Mouse (Mus musculus) v-Abl transformed pro-B cells (cell line): Measurements from ENCODE around the gene Ddx23.

Experiments
- in situ Hi-C, 2 experiments: fragments of 400-800 bp; cut with MboI; formaldehyde crosslinking; loops; one replicate each; pipeline ENCODE4 v1.15.1; 2025; ENCODE audit not compliant: unreplicated experiment in 2 of 2

Ddx23 gene

DNA sequence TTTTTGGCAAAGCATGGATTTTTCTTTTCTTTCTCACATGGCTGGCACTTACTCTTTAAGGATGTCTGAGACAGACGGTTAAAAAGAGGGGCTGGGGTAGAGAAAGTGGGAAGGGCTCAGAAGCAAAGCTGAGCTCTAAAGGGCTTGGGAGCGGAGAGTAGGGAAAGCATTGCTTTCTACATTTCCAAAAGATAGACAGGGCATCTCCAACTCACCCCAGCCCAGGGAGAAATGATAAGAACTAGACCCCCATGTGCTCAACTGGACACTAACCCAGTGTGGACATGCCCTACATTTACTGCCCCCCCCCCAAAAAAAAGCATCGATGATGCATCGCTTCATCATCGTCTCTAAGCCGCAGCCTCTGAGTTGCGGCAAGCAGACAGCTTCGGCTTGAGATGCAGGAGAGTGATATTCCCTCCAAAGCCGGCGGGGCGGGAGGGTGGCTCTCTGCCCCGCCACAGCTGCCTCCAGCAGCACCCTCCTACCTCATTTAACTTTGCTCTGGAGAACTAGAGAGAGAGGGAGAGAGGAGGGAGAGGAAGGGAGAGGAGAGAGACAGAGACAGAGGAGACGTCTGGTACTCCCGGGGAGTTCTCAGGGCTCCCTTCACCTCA is 13.0 kb upstream of the Ddx23 start:
- in situ Hi-C loops, result no loop called here

GRCm38 (mm10) chr15:98674994-98675545 is 12.4 kb upstream of the Ddx23 start:
- in situ Hi-C loops, result no loop called here

- in situ Hi-C loops, result no loop called here
Measured at GRCm38 (mm10) chr15:98674284-98674993, 11.7 kb upstream of the Ddx23 start.

DNA sequence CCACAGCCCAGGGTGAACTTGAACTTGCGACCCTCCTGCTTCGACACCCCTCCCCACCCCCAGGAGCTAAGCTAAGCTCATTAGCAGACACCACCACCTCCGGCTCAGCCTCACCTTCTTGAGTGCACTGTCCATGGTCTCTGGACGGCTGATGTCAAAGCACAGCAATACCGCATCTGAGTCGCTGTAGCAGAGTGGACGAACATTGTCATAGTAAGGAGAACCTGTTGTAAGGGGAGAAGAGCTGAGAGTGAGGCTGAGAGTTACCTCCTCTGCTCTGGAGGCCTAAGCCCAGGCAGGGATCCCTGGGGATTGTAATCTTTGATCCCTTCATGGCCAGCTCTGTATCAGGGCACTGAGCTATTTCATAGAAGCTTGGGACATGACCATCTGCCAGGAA is 11.0 kb upstream of the Ddx23 start:
- in situ Hi-C loops, result no loop called here

- in situ Hi-C loops, result no loop called here
Measured at GRCm38 (mm10) chr15:98672592-98672991, 9.9 kb upstream of the Ddx23 start.

GRCm38 (mm10) chr15:98664042-98664907 is 1.6 kb upstream of the Ddx23 start:
- in situ Hi-C loops, result loop anchor here in 1 of 2 experiments (5.0 kb wide), 1 partner anchor 138 kb away; no protein-coding TSS in a partner anchor

- in situ Hi-C loops, result loop anchor here in 1 of 2 experiments (5.0 kb wide), 1 partner anchor 140 kb away; no protein-coding TSS in a partner anchor
Measured at GRCm38 (mm10) chr15:98662198-98662566, 512 bp downstream of the Ddx23 start.

- in situ Hi-C loops, result no loop called here
Measured at GRCm38 (mm10) chr15:98656982-98657751, 5.5 kb downstream of the Ddx23 start.

GRCm38 (mm10) chr15:98652174-98652573 is 10.5 kb downstream of the Ddx23 start:
- in situ Hi-C loops, result no loop called here

DNA sequence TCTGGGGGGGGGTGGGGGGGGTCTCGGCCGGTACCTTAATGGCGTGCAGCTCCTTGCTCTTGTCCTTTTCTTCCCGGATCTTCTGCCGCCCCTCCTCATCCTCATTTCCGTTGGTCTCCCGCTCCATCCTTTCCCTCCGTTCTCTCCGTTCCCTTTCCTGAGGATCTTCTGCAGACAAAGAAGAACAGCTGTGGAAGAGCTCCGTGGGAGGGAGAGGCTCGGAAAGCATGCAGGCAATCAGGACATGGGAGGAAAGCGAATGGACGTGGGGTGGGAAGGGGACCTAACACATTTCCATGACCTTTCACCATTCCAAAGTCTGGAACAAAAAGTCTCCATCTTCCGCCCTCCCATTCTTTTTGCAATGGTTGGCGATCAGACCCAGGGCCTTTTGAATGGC is 11.3 kb downstream of the Ddx23 start:
- in situ Hi-C loops, result no loop called here

DNA sequence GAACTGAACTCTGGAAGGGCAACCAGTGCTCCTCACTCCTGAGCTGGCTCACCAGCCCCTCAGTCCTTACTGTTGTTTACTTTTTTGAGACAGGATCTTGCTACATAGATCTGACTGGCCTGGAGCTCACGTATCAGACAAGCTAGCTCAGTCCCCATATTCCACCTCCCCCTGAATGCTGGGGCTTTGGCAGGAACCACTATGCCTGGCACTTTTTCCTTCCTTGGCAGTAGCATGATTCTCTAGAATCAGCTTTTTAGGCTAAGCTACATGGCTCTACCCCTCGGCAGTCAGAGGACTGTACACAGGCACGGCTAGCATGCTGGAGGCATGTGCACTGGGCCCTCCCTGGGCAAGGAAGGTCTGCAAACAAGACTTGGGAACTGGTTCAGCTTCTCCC is 14.6 kb downstream of the Ddx23 start:
- in situ Hi-C loops, result no loop called here

DNA sequence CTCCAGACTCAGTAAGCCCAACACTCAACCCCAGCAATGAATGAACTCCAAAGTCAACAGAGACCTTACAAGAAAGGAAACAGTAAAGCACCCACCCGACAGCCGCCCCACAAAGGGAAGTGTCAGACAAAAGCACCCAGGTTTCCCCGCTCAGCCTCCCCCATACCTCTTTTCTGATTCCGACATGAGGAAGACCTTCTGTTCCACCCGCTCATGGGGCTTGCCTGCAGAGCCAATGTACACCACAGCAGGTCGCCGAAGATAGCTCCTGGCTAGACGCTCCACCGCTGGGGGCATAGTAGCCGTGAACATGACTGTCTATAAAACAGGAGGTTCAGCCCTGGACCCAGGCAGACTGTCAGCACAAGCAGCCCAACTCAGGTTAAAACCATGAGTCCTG is 15.4 kb downstream of the Ddx23 start:
- in situ Hi-C loops, result no loop called here

GRCm38 (mm10) chr15:98646737-98647136 is 16.0 kb downstream of the Ddx23 start:
- in situ Hi-C loops, result no loop called here

DNA sequence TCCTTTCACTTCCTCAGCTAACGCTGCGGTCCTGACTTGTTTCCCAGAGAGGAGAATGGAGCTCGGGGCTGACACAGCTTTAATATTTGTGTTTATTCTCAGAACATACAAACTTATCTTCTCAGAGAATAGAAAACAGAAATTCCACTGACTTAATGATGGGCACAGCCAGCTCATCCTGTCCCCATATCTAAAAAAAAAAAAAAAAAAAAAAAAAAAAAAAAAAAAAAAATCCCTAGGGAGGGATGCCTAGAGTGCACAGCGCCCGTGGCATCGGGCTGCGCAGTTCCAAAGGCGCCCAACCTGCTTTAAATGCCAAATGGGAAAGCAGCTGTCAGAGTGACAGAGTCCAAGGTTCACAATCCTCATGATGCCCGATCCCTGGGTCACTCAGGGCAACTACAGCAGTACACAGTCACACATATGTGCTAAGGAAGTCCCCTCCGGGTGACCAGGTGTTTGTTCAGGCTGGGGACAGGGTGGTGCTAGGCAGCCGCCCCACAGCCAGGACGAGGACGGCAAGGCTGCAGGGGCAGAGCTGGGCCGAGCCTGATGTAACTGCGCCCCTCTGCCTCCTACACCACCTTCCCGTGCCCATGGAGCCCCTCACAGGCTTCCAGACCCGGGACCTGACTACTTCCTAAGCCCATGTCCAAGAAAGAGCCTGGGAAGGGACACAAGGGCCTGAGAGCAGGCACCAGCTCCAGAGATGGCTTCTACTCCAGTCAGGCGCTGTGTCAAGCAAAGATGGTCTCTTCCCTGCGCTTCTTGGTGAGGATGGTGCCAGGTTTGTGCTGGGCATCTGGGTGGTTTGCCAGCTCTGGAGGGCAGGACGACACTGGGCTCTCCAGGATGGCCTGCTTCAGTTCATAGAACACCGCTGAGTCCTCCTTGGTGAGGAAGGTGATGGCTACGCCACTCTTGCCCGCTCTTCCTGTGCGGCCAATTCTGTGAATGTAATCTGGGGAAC is 17.4 kb downstream of the Ddx23 start:
- in situ Hi-C loops, result no loop called here

DNA sequence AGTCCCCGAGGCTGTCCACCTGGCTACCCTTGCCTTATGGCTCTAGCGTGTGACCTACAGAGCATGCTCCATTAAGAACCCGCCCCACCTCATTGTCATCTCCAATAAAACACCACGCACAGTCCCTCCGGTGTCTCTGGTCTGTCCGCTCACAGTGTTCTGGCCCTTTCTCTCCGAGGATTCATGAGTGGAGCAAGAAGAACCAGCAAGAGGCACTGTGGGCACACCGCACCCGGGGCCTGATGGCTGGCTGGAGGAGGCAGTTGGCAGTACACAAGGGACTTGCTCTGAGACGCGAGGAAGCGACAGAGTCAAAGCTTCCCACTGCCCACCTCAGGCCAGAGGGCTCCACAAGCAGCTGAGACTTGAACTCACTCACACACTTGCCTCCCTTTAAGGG is 18.3 kb downstream of the Ddx23 start:
- in situ Hi-C loops, result no loop called here

DNA sequence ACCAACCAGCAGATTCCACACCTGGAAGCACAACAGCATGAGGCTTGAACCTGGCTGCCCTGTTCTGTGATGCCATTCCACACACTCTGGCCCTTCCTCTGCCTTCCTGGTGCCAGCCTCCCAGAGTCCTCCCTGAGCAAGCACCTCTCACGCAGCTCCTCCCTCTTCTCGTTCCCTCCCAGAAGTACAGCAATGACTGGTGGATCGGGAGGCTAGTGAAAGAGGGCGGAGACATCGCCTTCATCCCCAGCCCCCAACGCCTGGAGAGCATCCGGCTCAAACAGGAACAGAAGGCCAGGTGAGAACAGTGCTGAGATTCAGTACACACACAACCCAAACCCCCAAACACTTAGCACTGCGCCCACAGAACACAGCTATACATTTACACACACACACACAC is 22.5 kb downstream of the Ddx23 start:
- in situ Hi-C loops, result no loop called here

- in situ Hi-C loops, result no loop called here
Measured at GRCm38 (mm10) chr15:98637155-98637554, 25.5 kb downstream of the Ddx23 start.

- in situ Hi-C loops, result no loop called here
Measured at GRCm38 (mm10) chr15:98636517-98636916, 26.2 kb downstream of the Ddx23 start.

DNA sequence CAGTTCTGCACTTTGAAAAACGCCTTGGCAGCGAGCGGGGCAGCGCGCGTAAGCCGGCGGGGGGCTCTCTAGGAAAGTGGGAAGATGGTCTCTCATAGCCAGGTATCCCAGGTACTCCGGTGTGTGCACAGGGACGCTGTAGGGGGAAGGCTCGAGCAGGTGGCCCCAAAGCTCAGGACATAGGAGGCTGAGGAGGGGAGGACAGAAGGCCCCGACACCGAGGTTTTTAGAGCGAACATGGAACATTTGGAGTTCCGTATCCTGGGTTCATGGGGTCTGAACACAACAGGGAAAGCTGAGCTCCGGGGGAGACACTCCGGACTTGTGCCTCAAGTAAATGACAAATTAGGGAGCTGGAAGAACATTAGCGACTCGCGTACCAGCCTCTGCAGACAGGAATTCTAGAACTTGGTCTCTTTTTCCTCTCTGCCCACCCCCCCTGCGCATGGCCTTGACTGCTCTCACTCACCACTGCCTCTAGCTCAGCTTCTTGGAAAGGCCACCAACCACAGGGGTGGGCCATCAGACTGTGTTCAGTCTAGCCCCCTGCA is 27.3 kb downstream of the Ddx23 start:
- in situ Hi-C loops, result no loop called here
